Mouse (Mus musculus) lung, embryonic 14.5 days (tissue): ENCODE data around the gene Lnpk. TPM values are rescaled to one million over a fixed set of nuclear protein-coding genes. Genes with fewer than 3 reads are reported as not detected.
A peak's percentile ranks its signal among the peaks of the same experiment; 100 is the strongest.

Source experiments
- ATAC-seq: fragments of 200-750 bp; cut with Nextera tagmentation; 2 replicates; pipeline ENCODE4 v1.8.0; 2017; ENCODE audit warnings: mild to moderate bottlenecking, moderate TSS enrichment, moderate library complexity; ENCODE audit not compliant: insufficient read depth
- DNase-seq: peaks from one replicate; pipeline ENCODE4 v3.0.0-alpha.2; 2015
- H3K27ac ChIP-seq: fragments of 300-500 bp; sonication (generic); 2 replicates; pipeline ENCODE4 v1.5.1; 2014; ENCODE audit warnings: low read depth, mild to moderate bottlenecking, moderate library complexity
- H3K27me3 ChIP-seq: fragments of 300-500 bp; sonication (generic); 2 replicates; pipeline ENCODE4 v1.6.1; 2014; ENCODE audit warnings: low read length, control low read depth; ENCODE audit not compliant: insufficient read depth
- H3K36me3 ChIP-seq: fragments of 300-500 bp; sonication (generic); 2 replicates; pipeline ENCODE4 v1.6.1; 2014; ENCODE audit warnings: control low read depth; ENCODE audit not compliant: insufficient read depth
- H3K4me1 ChIP-seq: fragments of 300-500 bp; sonication (generic); 2 replicates; pipeline ENCODE4 v1.6.1; 2014; ENCODE audit warnings: antibody characterized with exemption, control low read depth; ENCODE audit not compliant: insufficient read depth
- H3K4me2 ChIP-seq: fragments of 300-500 bp; sonication (generic); 2 replicates; pipeline ENCODE4 v1.6.1; 2014; ENCODE audit warnings: mild to moderate bottlenecking
- H3K4me3 ChIP-seq: fragments of 300-500 bp; sonication (generic); 2 replicates; pipeline ENCODE4 v1.5.1; 2014; ENCODE audit warnings: low read depth, low read length
- H3K9ac ChIP-seq: fragments of 300-500 bp; sonication (generic); 2 replicates; pipeline ENCODE4 v1.6.1; 2014
- H3K9me3 ChIP-seq: fragments of 300-500 bp; sonication (generic); 2 replicates; pipeline ENCODE4 v1.6.1; 2016; ENCODE audit warnings: low read depth, low read length, control low read depth
- CTCF ChIP-seq: IDR thresholded peaks from 2 replicates; pipeline ENCODE4 v1.5.1; 2016; ENCODE audit warnings: antibody characterized with exemption, low read depth
- WGBS: fragments of 180-500 bp; shearing (Covaris S2); extraction: QIAGEN DNeasy Blood & Tissue Kit; methylation state at CpG from one replicate; pipeline ENCODE4 v1.1.7; 2014; 5-methylcytosine and 5-hydroxymethylcytosine counted together
- polyA plus RNA-seq: library from polyadenylated mRNA; unstranded; fragments of >200 nt; fragmentation: Nextera tagmentation; extraction: Ambion mirVana; gene quantifications from 2 replicates; pipeline ENCODE4 v1.2.1, GENCODE M21; 2014

Lnpk gene
- 28.6 and 30.4 TPM in 2 replicates for polyA plus RNA-seq

DNA sequence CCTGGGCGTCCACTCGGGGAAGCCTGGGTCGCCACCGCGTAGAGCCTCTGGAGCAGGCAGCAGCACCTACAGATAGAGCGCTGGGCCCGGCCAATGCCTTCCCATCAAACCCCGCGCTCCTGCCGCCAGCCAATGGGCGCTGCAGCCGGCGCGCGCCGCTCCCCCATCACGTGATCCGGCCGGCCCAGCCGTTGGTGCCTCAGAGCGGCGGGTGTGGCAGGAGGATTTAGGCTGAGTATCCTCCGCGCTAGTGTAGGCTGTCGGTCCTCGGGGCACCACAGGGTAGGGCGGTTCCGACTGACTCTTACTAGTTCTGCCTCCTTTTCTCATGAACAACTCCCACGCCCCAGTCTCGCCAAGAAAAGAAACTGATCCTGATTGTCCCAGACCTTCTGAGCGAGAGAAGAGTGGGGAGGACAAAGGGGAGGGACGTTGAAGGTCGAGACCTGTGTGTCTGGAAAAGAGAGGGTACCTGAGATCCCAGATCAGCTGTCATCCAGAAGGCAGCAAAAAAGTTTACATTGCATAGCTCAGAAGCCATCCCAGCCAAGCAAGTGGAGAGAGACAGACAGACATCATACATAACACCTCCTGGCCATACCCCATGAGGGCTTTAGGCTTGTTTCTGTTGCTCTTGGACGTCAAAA lies at the start of gene Lnpk:
Lnpk (minus strand) TSS at position 593 of the 647 bp plus-strand sequence.
- Histone ChIP-seq H3K4me1 (0 out of 2 replicates have a peak, but pooled peaks cover 4% of the 10 kb centered on the region), H3K4me3 (peak within 1 kb of the TSS; percentile 95), H3K9me3 (no peaks in the 10 kb centered on the region), H3K9ac (peak within 1 kb of the TSS; percentile 94), H3K27me3 (no peaks in the 10 kb centered on the region), H3K36me3 (no peaks in the 10 kb centered on the region), H3K4me2 (peak within 1 kb of the TSS; percentile 85), H3K27ac (peak within 1 kb of the TSS; percentile 81)
- under 1% methylated on average over 34 of the region's 34 CpGs for WGBS
- TF ChIP-seq CTCF = no peak
- peak; percentile 95 for DNase-seq
- ATAC-seq = peak; percentile 100

DNA sequence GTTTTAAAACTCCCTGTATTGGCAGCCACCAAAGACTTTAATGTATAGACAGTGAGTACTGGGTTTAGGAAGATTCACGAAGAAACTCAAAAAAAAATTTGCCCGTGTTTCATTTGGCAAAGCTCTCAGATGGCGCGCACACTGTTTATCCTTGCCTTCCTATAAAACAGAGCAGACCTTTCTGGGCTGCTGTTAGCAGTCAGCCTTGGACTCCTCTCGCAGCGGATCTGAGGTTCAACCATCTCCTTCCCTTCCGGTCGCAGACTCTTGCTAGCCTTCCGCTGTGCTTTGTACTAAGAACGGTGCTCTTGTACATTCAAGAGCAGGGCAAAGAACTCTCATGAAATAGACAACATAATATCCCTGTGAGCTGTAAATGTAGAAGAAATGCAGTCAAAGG lies 41.1 kb upstream of the Lnpk start:
- ATAC-seq = no peak
- no peaks in the 10 kb centered on the region for H3K27me3 ChIP-seq
- no peaks in the 10 kb centered on the region for H3K4me1 ChIP-seq
- no peaks in the 10 kb centered on the region for H3K9me3 ChIP-seq
- no peak overlapping the region for H3K4me3 ChIP-seq
- no peak overlapping the region for H3K27ac ChIP-seq
- TF ChIP-seq CTCF = no peak
- no peak for DNase-seq
- no peak overlapping the region for H3K4me2 ChIP-seq
- H3K36me3 ChIP-seq = no peaks in the 10 kb centered on the region
- H3K9ac ChIP-seq = no peak overlapping the region
- WGBS = 75% methylated on average over 10 of the region's 10 CpGs

DNA sequence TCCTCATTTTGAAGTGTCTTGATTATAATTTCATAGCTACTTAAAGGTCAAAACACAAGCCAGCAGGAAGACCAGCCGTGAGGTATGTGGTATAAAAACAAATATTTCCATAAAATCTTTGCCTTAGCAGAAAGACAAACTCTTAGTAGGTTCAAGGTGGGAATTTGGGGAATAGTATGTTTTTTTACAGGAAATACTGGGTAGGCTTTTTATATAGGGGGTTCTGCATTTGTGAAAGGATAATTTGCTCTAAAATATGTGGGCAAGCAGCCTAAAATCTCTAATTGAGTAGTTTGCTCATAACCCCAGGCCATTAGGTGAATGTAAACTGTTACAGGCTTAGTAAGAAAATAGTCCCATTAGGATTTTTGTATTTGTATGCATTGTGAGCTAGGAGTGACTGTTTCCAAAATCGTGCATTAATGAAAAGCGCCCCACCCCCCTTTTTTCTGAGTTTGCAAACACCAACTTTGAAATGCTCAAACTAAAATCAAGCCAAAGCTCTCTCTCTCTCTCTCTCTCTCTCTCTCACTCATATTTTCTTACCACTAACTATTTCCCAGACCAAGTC lies 40.5 kb upstream of the Lnpk start:
- WGBS = 68% methylated on average over 3 of the region's 3 CpGs

DNA sequence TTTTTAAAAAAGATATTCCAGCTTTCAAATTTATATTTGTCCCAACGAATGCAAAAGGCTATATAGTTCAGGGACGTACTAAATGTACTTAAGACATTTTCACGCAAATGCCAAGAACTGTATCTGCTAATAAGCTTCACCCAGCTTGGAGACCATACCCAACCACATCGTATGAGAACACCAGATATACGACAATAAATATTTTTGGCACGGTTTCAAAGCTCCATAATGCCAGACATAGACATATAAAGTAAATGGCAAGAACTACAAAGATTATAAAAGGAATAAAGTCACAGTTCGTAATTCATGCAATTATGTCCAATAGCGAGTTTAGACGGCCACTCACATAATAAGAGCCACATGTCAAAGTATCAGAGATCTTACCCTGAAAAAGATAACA lies 38.5 kb upstream of the Lnpk start:
- no peak for ATAC-seq
- DNase-seq = peak; percentile 77
- Histone ChIP-seq H3K4me3 (no peak overlapping the region), H3K36me3 (no peaks in the 10 kb centered on the region), H3K27ac (no peak overlapping the region), H3K4me2 (no peak overlapping the region; the same call in 1 of the 2 replicates), H3K4me1 (no peaks in the 10 kb centered on the region), H3K27me3 (no peaks in the 10 kb centered on the region), H3K9ac (no peak overlapping the region), H3K9me3 (no peaks in the 10 kb centered on the region)
- TF ChIP-seq CTCF = no peak
- 48% methylated on average over 9 of the region's 9 CpGs for WGBS

More for the DNA sequence above, 40.5 kb upstream of the Lnpk start:
- DNase-seq (no peak), ATAC-seq (no peak)
- Histone ChIP-seq H3K9me3 (no peaks in the 10 kb centered on the region), H3K27me3 (no peaks in the 10 kb centered on the region), H3K4me1 (no peaks in the 10 kb centered on the region), H3K4me3 (no peak overlapping the region), H3K9ac (no peak overlapping the region), H3K27ac (no peak overlapping the region), H3K36me3 (no peaks in the 10 kb centered on the region), H3K4me2 (no peak overlapping the region)
- TF ChIP-seq CTCF = no peak

DNA sequence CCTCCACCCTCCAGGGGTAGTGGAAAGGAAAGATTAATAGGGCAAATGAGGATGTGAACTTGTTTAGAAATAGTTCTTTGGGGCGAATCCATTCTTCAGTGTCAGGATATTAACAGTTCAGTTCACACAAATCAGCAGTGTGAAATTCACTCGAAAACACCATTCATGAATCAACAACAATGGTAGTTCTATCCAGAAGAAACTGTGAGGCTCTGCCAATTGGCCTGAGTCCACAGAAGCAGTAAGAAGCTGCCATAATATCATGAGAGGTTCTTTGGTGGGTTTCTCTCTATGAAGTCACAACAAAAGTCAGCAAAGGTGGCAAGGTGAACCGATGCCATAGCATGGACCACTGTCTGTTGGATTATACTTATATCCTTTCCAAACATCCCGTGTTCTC lies 32.2 kb upstream of the Lnpk start:
- no peak for TF ChIP-seq CTCF
- no peak overlapping the region for H3K9ac ChIP-seq
- DNase-seq = no peak
- no peaks in the 10 kb centered on the region for H3K4me1 ChIP-seq
- no peak for ATAC-seq
- H3K27ac ChIP-seq = no peak overlapping the region
- H3K36me3 ChIP-seq = no peaks in the 10 kb centered on the region
- H3K4me3 ChIP-seq = no peak overlapping the region
- WGBS = 82% methylated on average over 4 of the region's 4 CpGs
- no peaks in the 10 kb centered on the region for H3K27me3 ChIP-seq
- H3K9me3 ChIP-seq = no peaks in the 10 kb centered on the region; the same call in 1 of the 2 replicates
- no peak overlapping the region for H3K4me2 ChIP-seq

DNA sequence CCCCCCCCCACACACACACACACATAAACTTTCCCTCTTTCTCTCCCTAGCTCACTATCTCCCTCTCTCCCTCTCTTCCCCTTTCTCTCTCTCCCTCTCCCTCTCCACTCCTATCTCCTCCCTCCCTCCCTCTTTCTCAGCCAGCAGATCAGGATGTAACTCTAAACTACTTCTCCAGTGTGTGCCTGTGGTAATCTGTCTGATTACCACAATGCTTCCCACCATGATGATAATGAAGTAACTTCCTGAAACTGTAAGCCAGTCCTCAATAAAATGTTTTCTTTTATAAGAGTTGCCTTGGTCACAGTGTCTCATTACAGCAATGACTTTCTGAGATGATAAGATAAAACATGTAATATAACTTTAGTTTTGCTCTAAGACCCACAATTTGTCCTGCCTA lies 30.1 kb upstream of the Lnpk start:
- Histone ChIP-seq H3K27ac (no peak overlapping the region), H3K4me3 (no peak overlapping the region), H3K36me3 (no peaks in the 10 kb centered on the region), H3K27me3 (no peaks in the 10 kb centered on the region), H3K9me3 (no peaks in the 10 kb centered on the region; the same call in 1 of the 2 replicates), H3K4me1 (no peaks in the 10 kb centered on the region), H3K9ac (no peak overlapping the region), H3K4me2 (no peak overlapping the region)
- ATAC-seq (no peak), DNase-seq (no peak)
- no peak for TF ChIP-seq CTCF

DNA sequence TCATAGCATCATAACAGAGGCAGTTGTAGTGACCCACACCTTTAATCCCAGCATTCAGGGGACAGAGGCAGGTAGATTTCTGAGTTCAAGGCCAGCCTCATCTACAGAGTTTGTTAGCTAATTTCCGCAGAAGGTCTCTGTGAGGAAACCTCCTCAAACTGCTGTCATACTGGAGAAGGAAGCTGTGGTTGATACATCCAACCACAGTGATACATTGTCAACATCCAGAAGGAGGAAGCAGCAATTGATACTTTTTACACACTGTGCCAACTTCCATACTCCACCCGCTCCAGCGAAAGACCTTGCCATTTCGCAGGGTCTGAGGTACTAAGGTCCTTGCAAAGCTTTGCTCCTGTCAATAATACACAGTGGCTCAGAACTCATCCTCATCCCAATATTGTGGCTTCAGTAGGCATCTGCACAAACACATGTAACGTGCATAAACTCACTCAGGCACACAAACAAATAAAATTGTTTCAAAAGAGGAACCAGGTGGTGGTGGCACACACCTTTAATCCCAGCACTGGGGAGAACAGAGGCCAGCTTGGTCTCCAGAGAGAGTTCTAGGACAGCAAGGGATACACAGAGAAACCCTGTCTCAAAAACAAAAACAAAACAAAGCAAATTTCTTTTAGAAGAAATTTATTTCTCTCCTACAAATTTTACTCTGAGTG lies 27.0 kb upstream of the Lnpk start:
- Histone ChIP-seq H3K9me3 (no peaks in the 10 kb centered on the region), H3K9ac (no peak overlapping the region), H3K27ac (no peak overlapping the region), H3K27me3 (no peaks in the 10 kb centered on the region), H3K36me3 (no peaks in the 10 kb centered on the region), H3K4me2 (no peak overlapping the region), H3K4me1 (no peaks in the 10 kb centered on the region), H3K4me3 (no peak overlapping the region)
- DNase-seq = no peak
- no peak for ATAC-seq
- WGBS = 91% methylated on average over 5 of the region's 5 CpGs
- TF ChIP-seq CTCF = no peak
